Mouse (Mus musculus) hindbrain, embryonic 14.5 days (tissue): ENCODE results near the gene Ccdc8. TPM values are rescaled to one million over a fixed set of nuclear protein-coding genes. Genes with fewer than 3 reads are reported as not detected.

Experiments used
- ATAC-seq: fragments of 200-750 bp; cut with Nextera tagmentation; 2 replicates; pipeline ENCODE4 v1.8.0; 2017; ENCODE audit warnings: moderate number of reproducible peaks, mild to moderate bottlenecking, moderate TSS enrichment, moderate library complexity; ENCODE audit not compliant: low FRiP score
- DNase-seq: peaks from one replicate; pipeline ENCODE4 v3.0.0-alpha.2; 2015; ENCODE audit warnings: low spot score
- H3K27ac ChIP-seq: fragments of 300-500 bp; sonication (generic); 2 replicates; pipeline ENCODE4 v1.5.1; 2014; ENCODE audit warnings: mild to moderate bottlenecking, moderate library complexity
- H3K27me3 ChIP-seq: fragments of 300-500 bp; sonication (generic); 2 replicates; pipeline ENCODE4 v1.6.1; 2014; ENCODE audit warnings: mild to moderate bottlenecking, low read length, mixed read lengths; ENCODE audit not compliant: control insufficient read depth, insufficient read depth
- H3K36me3 ChIP-seq: fragments of 300-500 bp; sonication (generic); replicated peaks from 2 replicates; pipeline ENCODE4 v1.6.1; 2014; ENCODE audit not compliant: control insufficient read depth, insufficient read depth
- H3K4me1 ChIP-seq: fragments of 300-500 bp; sonication (generic); replicated peaks from 2 replicates; pipeline ENCODE4 v1.6.1; 2014; ENCODE audit warnings: antibody characterized with exemption, low read length, mixed read lengths; ENCODE audit not compliant: control insufficient read depth, insufficient read depth
- H3K4me2 ChIP-seq: fragments of 300-500 bp; sonication (generic); replicated peaks from 2 replicates; pipeline ENCODE4 v1.6.1; 2014; ENCODE audit warnings: mild to moderate bottlenecking, moderate library complexity
- H3K4me3 ChIP-seq: fragments of 300-500 bp; sonication (generic); replicated peaks from 2 replicates; pipeline ENCODE4 v1.5.1; 2014; ENCODE audit warnings: mild to moderate bottlenecking, low read length
- H3K9ac ChIP-seq: fragments of 300-500 bp; sonication (generic); 2 replicates; pipeline ENCODE4 v1.6.1; 2014
- H3K9me3 ChIP-seq: fragments of 300-500 bp; sonication (generic); 2 replicates; pipeline ENCODE4 v1.6.1; 2016; ENCODE audit warnings: low read length; ENCODE audit not compliant: control insufficient read depth
- WGBS: fragments of 180-500 bp; shearing (Covaris S2); extraction: QIAGEN DNeasy Blood & Tissue Kit; methylation state at CpG from one replicate; pipeline ENCODE4 v1.1.7; 2014; 5-methylcytosine and 5-hydroxymethylcytosine counted together
- polyA plus RNA-seq: library from polyadenylated mRNA; unstranded; fragments of >200 nt; fragmentation: Nextera tagmentation; extraction: Ambion mirVana; gene quantifications from 2 replicates; pipeline ENCODE4 v1.2.1, GENCODE M21; 2014

The Ccdc8 gene
- polyA plus RNA-seq, result 4.4 and 5.4 TPM in 2 replicates

DNA sequence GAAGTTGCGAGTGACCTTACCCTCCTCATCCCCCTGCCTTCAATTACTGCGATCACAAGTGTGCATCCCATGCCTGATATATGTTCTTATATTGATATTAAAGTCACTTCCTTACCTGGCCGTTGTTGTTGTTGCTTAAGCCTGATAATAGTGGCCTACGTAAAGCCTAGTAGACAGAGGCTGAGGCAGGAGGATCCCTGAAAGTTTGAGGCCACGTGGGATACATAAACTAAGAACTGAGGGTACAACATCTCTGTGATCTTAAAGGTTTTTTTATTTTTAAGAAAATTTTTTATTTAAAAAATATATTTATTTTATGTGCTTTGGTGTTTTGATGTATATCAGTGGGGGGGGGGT is at the start of gene Ccdc8:
TSS of gene Ccdc8 (plus strand) at position 258 of the 357 bp plus-strand sequence.
- H3K27ac ChIP-seq, result peak within 1 kb of the TSS; percentile 72
- H3K36me3 ChIP-seq, result no peaks in the 10 kb centered on the region
- peak within 1 kb of the TSS; percentile 50 for H3K4me2 ChIP-seq
- peaks cover 3% of the 10 kb centered on the region; the same call in 1 of the 2 replicates for H3K27me3 ChIP-seq
- DNase-seq (no peak), ATAC-seq (no peak)
- H3K9me3 ChIP-seq, result no peaks in the 10 kb centered on the region
- no peak within 1 kb of the TSS for H3K4me3 ChIP-seq
- WGBS, result 94% methylated on average over 5 of the region's 5 CpGs
- H3K9ac ChIP-seq, result no peak within 1 kb of the TSS
- H3K4me1 ChIP-seq, result peaks cover 48% of the 10 kb centered on the region

GRCm38 (mm10) chr7:16942861-16943260 is 49.6 kb upstream of the Ccdc8 start:
- WGBS, result 25% methylated on average over 4 of the region's 4 CpGs
- H3K27ac ChIP-seq, result peak overlapping the region; percentile 96
- peak overlapping the region; percentile 25; the same call in 1 of the 2 replicates for H3K9ac ChIP-seq
- no peak overlapping the region for H3K4me3 ChIP-seq
- H3K27me3 ChIP-seq, result 0 out of 2 replicates have a peak, but pooled peaks cover 5% of the 10 kb centered on the region
- no peaks in the 10 kb centered on the region for H3K36me3 ChIP-seq
- H3K4me2 ChIP-seq, result 0 out of 2 replicates have a peak overlapping the region, but pooled peaks have one; percentile 3
- ATAC-seq (no peak), DNase-seq (peak; percentile 65)
- H3K4me1 ChIP-seq, result peaks cover 71% of the 10 kb centered on the region
- H3K9me3 ChIP-seq, result no peaks in the 10 kb centered on the region

- WGBS, result 6% methylated on average over 36 of the region's 36 CpGs
- ATAC-seq (peak; percentile 86), DNase-seq (peak; percentile 94)
- Histone ChIP-seq H3K4me3 (peak within 1 kb of the TSS; percentile 90), H3K4me1 (peaks cover 72% of the 10 kb centered on the region), H3K4me2 (peak within 1 kb of the TSS; percentile 96), H3K9ac (peak within 1 kb of the TSS; percentile 98), H3K27ac (peak within 1 kb of the TSS; percentile 96), H3K9me3 (no peaks in the 10 kb centered on the region), H3K27me3 (0 out of 2 replicates have a peak, but pooled peaks cover 5% of the 10 kb centered on the region), H3K36me3 (peaks cover 8% of the 10 kb centered on the region)
These were observed 48.3 kb upstream of the Ccdc8 start, which contains the start of gene Pnmal2 for GRCm38 (mm10) chr7:16944061-16944807. Gene Pnmal2, plus strand, starts transcription at chr7:16944682.

- H3K27ac ChIP-seq, result peak overlapping the region; percentile 96
- no peak; the same call in 1 of the 2 replicates for ATAC-seq
- H3K4me3 ChIP-seq, result peak overlapping the region; percentile 90
- peaks cover 8% of the 10 kb centered on the region for H3K36me3 ChIP-seq
- H3K9me3 ChIP-seq, result no peaks in the 10 kb centered on the region
- peaks cover 72% of the 10 kb centered on the region for H3K4me1 ChIP-seq
- DNase-seq, result no peak
- peak overlapping the region; percentile 98 for H3K9ac ChIP-seq
- H3K4me2 ChIP-seq, result peak overlapping the region; percentile 96
- WGBS, result under 1% methylated on average over 22 of the region's 22 CpGs
- H3K27me3 ChIP-seq, result 0 out of 2 replicates have a peak, but pooled peaks cover 5% of the 10 kb centered on the region
These were observed 47.6 kb upstream of the Ccdc8 start for GRCm38 (mm10) chr7:16944808-16945315.

DNA sequence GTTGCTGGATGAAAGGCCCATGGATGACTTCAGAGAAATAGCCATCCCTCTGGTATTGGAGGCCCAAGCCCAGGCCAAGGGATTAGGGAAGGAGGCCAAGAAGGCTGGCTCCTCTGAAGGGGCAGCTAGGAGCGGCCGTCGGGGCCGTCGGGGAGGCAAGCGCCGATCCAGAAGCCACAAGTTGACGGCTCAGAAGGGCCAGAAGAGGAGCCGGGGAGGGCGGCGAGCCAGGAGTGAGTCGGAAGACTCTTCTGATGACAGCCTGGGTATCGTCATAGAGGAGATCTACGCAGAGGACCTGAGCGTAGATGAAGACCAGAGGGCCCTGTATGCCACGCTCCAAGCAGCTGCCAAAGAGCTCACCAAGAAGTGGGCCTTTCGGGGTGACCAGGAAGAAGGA is 47.1 kb upstream of the Ccdc8 start:
- 8% methylated on average over 17 of the region's 17 CpGs for WGBS
- no peak for ATAC-seq

GRCm38 (mm10) chr7:16946441-16947348 is 45.8 kb upstream of the Ccdc8 start:
- Histone ChIP-seq H3K4me3 (peak overlapping the region; percentile 90), H3K27ac (peak overlapping the region; percentile 96), H3K9ac (peak overlapping the region; percentile 98), H3K27me3 (0 out of 2 replicates have a peak, but pooled peaks cover 5% of the 10 kb centered on the region), H3K4me1 (peaks cover 66% of the 10 kb centered on the region), H3K9me3 (no peaks in the 10 kb centered on the region), H3K36me3 (peaks cover 8% of the 10 kb centered on the region), H3K4me2 (peak overlapping the region; percentile 96)
- ATAC-seq (no peak), DNase-seq (no peak)
- 3% methylated on average over 53 of the region's 53 CpGs for WGBS

More for the DNA sequence above, 47.1 kb upstream of the Ccdc8 start:
- Histone ChIP-seq H3K9ac (peak overlapping the region; percentile 98), H3K36me3 (peaks cover 8% of the 10 kb centered on the region), H3K4me1 (peaks cover 69% of the 10 kb centered on the region), H3K4me3 (peak overlapping the region; percentile 90), H3K9me3 (no peaks in the 10 kb centered on the region), H3K4me2 (peak overlapping the region; percentile 96), H3K27me3 (0 out of 2 replicates have a peak, but pooled peaks cover 5% of the 10 kb centered on the region), H3K27ac (peak overlapping the region; percentile 96)
- DNase-seq, result no peak

GRCm38 (mm10) chr7:16947349-16947895 is 45.1 kb upstream of the Ccdc8 start:
- Histone ChIP-seq H3K27ac (peak overlapping the region; percentile 96), H3K4me2 (peak overlapping the region; percentile 96), H3K4me1 (peaks cover 64% of the 10 kb centered on the region), H3K9me3 (no peaks in the 10 kb centered on the region), H3K27me3 (0 out of 2 replicates have a peak, but pooled peaks cover 5% of the 10 kb centered on the region), H3K36me3 (peaks cover 8% of the 10 kb centered on the region), H3K4me3 (peak overlapping the region; percentile 90), H3K9ac (peak overlapping the region; percentile 98)
- 12% methylated on average over 22 of the region's 22 CpGs for WGBS
- DNase-seq (no peak), ATAC-seq (no peak)

- peak overlapping the region; percentile 90 for H3K4me3 ChIP-seq
- WGBS, result 0% methylated on average over 4 of the region's 4 CpGs
- peak overlapping the region; percentile 96 for H3K4me2 ChIP-seq
- peak overlapping the region; percentile 98 for H3K9ac ChIP-seq
- peak overlapping the region; percentile 96 for H3K27ac ChIP-seq
- DNase-seq (peak; percentile 57), ATAC-seq (no peak)
- peaks cover 8% of the 10 kb centered on the region for H3K36me3 ChIP-seq
- H3K27me3 ChIP-seq, result 0 out of 2 replicates have a peak, but pooled peaks cover 5% of the 10 kb centered on the region
- peaks cover 58% of the 10 kb centered on the region for H3K4me1 ChIP-seq
- H3K9me3 ChIP-seq, result no peaks in the 10 kb centered on the region
These were observed 44.5 kb upstream of the Ccdc8 start for GRCm38 (mm10) chr7:16947959-16948361.
